Mouse (Mus musculus): ENCODE measurements around the gene Sox6.

GRCm38 (mm10) chr7:115510045-115510444 lies 528.6 kb downstream of the Sox6 start:
- TF ChIP-seq POLR2A (IDR thresholded peaks at IDR 0.05; ENCODE audit: insufficient read depth, low read depth, low read length) (no peak), CTCF (IDR thresholded peaks at IDR 0.05) (no peak), EP300 (IDR thresholded peaks at IDR 0.05; ENCODE audit: insufficient read depth, low read depth, low read length) (no peak)
